Mouse (Mus musculus): Measurements from ENCODE around the gene Klhdc8a.

DNA sequence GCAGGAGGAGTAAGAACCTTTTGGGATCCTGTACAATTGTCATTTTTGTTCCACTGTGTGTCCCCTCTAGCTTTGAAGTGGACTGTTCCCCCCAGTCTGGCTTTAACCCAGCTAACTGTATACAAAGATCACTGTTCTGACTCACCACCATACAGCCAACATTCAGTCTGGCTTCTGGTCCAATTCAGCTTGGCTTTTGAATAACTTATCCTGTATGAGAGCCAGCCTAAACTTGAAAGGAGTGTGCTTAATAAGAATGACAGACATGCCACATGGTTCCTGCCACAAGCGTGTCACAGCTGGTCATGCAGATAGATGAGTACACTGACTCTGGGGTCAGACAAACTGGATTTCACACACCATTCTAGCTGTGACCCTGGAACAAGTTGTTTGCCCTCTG is 11.7 kb upstream of the Klhdc8a start:
- TF ChIP-seq CTCF (IDR thresholded peaks at IDR 0.05; ENCODE audit: low read depth) (no peak), EP300 (IDR thresholded peaks at IDR 0.05; ENCODE audit: low read depth) (no peak)

Data from liver, postnatal 0 days (tissue).